Mouse (Mus musculus): Measurements from ENCODE around the gene Taar3.

- TF ChIP-seq CTCF (IDR thresholded peaks at IDR 0.05; ENCODE audit: insufficient read depth, low read length) (no peak), POLR2A (IDR thresholded peaks at IDR 0.05; ENCODE audit: borderline replicate concordance, extremely low read depth, low read depth, low read length) (no peak)
Measured at GRCm38 (mm10) chr10:23905661-23906060, 43.7 kb upstream of the Taar3 start.

Measured in lung, adult 2 months (tissue).